Mouse (Mus musculus) myocyte (in vitro differentiated cells): ENCODE data around the gene Gpr157.

Experiments
- CEBPB ChIP-seq: IDR thresholded peaks from 2 replicates; pipeline ENCODE4 v1.6.1; 2011; ENCODE audit warnings: mild to moderate bottlenecking, moderate library complexity; ENCODE audit not compliant: poor library complexity, insufficient read depth, severe bottlenecking
- E2F4 ChIP-seq: IDR thresholded peaks from one replicate; pipeline ENCODE4 v1.6.1; 2011; ENCODE audit warnings: mild to moderate bottlenecking, control low read depth, moderate library complexity; ENCODE audit not compliant: insufficient read depth
- MAX ChIP-seq: IDR thresholded peaks from one replicate; pipeline ENCODE4 v1.6.1; 2011; ENCODE audit warnings: low read depth, mild to moderate bottlenecking, control low read depth
- POLR2A ChIP-seq: IDR thresholded peaks from one replicate; pipeline ENCODE4 v1.6.1; 2011; ENCODE audit warnings: low read depth, mild to moderate bottlenecking, control low read depth, moderate library complexity; ENCODE audit not compliant: insufficient read length
- POLR2AphosphoS2 ChIP-seq: IDR thresholded peaks from one replicate; pipeline ENCODE4 v1.6.1; 2011; ENCODE audit warnings: low read depth, control low read depth; ENCODE audit not compliant: insufficient read length
- SRF ChIP-seq: IDR thresholded peaks from one replicate; pipeline ENCODE4 v1.6.1; 2011; ENCODE audit warnings: low read depth; ENCODE audit not compliant: control insufficient read depth, insufficient read length
- USF1 ChIP-seq: IDR thresholded peaks from one replicate; pipeline ENCODE4 v1.6.1; 2011; ENCODE audit warnings: low read depth, mild to moderate bottlenecking, control low read depth, moderate library complexity

GRCm38 (mm10) chr4:150076147-150076546 lies 11.0 kb upstream of the Gpr157 start:
- no peak for TF ChIP-seq CEBPB
- no peak for TF ChIP-seq POLR2A
- no peak for TF ChIP-seq POLR2AphosphoS2
- no peak for TF ChIP-seq SRF
- no peak for TF ChIP-seq USF1
- no peak for TF ChIP-seq MAX
- no peak for TF ChIP-seq E2F4
